Mouse (Mus musculus): ENCODE results near the gene Tle3.

Tle3 gene

DNA sequence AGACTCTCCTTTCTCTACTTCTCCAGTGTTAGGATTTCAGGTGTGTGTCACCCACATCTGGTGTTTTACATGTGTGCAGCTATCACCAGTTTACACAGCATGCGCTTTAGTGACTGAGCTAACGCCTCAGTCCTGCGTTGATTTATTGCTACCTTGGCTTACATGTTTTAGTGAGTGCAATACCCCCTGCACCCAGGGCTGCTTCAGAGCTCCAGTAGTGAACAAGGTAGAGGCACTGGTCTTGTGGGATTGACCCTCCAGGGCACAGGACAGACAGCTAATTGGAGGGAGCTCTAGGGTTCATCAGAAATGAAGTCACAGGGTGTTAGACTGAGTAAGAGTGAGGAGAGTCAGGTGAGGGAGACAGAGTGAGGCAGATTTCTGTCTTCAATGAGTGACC is 12.4 kb upstream of the Tle3 start:
- DNase-seq: no peak

DNA sequence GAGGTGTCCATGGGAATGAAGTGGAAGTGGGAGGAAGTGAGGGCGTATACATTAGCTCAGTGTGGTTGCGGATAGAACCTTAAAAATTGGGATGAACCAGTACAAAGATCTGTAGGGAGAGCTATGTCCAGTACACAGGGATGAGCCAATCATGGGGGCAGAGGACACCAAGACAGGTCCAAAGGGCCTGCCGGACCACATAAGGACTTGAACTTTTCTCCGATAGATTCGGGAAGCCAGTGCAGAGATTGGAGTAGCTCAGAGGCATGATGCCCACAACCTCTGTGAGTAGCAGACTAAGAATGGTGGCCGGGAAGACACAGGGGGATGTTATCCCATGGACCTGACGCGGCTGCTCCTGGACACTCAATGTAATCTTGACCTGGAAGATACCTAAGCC is 12.0 kb upstream of the Tle3 start:
- no peak for DNase-seq

DNA sequence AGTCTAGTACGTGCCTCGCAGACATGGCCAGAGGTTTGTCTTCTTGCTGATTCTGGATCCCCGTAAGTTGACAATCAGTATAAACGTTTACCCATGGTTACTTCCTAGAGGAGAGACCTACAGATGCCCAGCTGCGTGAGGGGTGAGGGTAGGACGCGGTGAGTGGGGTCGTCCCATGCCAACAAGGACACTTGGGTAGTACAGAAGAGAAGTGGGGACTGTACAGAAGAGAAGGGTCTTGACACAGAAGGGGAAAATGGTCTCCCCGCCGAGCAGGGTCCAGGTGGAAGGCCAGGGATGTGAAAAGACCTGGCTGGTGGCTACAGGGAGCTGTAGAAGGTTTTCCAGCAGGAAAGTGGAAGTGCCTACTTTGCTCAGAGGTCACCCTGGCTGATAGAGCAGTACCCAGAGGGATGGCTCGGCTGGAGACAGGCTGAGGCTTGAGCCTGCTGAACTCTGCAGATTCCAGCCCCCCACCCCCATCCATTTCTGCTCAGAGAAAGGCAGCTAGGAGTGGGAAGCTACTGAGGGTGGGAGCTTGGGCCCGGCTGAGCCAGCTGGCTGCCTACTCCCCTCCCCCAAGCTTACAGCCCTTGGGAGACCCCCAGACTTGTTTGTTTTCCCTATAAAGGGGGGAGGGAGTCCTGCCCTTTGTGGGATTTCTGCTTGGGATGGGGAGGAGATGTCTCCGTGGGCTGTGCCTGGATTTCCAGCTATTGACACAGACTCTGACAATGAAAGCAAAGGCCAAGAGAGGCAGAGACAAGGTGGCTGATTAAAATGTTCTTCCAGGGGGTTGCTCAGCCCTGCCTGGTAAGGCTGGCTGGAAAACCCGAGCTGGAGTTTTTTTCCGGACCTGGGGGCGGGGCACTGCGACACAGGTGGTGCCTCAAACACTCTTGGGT is 11.2 kb upstream of the Tle3 start:
- DNase-seq: peak; percentile 81

DNA sequence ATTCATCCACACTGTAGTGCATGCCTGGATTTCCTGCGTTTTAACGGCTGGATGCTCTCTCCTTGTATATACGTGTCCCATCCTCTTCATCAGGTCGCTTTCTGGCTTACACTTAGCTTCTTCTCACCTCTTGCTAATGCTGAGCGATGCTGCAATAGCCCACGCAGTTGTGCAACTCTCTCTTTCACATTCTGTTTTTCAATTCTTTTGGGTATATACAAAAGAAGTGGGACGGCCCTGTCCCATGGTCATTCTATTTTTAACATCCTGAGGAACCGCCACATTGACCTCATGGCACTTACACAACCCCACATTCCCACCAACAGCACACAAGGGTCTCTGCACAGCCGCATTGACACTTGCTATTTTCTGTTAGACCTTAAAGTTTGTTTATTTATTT is 9.0 kb upstream of the Tle3 start:
- no peak for DNase-seq

DNA sequence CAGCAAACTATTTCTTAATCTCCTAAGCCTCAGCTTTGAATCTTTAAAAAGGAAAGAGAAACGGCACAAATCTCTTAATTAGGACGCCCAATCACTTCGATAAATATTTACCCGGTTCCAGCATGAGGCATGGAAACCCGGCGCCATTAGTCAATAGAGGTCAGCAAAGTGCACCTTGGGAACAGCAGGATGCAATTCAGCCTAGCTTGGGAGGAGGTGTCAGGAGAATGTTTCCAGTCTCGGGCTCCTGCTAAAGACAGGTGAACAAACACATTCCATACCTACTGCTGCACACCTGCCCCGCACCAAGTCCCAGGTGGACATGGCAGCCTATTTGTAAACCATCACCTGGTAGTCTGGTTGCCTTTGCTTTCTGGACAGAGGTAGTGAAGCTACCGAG is 6.1 kb upstream of the Tle3 start:
- DNase-seq: no peak

DNA sequence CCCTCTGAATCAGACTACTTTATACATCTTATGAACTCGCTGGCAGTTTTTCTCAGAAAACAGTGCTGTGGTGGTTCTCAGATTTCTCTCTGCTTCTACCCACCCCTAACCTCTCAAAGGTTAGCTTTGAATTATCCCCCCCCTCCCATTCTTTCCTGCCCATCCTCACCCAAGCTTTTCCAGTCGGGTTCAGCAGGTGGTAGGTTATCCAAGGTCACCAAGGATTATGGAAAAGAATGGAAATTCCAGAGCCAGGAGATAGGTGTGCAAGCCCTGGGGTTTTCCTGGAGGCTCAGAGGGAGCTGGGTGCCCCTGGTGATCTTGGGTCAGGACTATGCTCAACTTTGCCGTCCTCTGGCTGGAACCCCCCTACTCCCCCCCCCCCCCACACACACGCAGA is 5.0 kb upstream of the Tle3 start:
- no peak for DNase-seq

DNA sequence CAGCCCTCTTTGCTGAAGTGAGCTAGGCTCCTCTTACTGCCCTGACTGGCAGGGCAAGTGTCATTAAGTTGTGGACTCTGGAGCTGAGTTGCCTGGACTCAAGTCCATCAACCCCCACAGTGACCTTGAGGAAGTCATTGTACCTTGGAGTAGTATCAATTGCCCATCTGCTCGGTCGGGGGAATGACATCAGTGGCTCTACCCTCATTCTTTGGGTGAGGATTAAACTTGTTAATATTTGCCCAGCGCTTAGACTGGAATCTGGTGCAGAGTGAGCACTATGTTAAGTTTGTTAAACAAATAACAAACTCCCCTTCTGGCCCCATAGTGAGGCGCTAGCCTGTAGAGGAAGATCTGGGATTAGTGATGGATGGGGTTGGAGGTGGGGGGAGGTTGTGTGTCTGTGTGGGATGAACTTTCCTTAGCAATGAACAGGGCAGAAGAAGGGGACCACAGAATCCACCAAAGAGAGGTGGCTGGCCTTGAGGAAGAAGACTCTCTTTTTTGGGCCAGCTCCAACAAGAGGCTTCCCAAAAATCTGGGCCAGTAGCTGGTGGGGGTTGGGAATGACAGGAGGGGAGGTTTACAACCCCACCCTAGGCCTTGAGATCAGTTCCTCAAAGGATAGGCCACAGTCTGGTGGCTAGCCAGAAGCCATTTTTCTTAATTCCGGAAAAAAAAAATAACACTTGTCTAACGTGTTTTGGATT is 4.2 kb upstream of the Tle3 start:
- DNase-seq: no peak

DNA sequence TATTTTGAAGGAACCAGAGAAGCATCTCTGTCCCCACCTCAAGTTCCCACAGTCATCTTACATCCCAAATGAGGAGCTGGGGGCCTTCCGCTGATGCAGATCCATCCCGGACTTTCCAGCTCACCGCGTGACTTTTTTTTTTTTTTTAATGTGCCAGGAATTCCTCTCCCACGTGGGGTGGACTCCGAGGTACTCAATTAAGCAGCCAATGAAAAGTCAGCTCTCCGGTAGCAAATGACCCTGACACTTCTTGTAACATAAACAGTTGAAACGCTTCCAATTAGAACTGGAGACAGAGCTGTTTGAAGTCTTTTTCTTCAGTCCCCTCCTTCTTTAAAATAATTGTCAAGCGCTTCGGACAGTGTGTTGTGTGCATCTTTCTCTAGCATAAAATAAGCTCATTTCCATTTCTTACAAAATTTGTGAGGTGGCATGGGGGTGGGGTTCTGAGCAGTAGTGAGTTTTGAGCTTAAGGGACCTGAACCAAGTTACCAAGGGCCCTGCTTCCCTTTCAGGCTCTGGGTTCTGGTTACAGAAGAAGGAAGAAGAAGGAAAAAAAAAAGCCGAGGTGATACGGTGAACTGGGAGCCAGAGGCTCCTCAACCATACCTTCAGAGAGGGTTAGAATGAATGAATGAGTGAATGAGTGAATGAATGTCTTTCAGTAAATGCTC is 3.5 kb upstream of the Tle3 start:
- DNase-seq: no peak

DNA sequence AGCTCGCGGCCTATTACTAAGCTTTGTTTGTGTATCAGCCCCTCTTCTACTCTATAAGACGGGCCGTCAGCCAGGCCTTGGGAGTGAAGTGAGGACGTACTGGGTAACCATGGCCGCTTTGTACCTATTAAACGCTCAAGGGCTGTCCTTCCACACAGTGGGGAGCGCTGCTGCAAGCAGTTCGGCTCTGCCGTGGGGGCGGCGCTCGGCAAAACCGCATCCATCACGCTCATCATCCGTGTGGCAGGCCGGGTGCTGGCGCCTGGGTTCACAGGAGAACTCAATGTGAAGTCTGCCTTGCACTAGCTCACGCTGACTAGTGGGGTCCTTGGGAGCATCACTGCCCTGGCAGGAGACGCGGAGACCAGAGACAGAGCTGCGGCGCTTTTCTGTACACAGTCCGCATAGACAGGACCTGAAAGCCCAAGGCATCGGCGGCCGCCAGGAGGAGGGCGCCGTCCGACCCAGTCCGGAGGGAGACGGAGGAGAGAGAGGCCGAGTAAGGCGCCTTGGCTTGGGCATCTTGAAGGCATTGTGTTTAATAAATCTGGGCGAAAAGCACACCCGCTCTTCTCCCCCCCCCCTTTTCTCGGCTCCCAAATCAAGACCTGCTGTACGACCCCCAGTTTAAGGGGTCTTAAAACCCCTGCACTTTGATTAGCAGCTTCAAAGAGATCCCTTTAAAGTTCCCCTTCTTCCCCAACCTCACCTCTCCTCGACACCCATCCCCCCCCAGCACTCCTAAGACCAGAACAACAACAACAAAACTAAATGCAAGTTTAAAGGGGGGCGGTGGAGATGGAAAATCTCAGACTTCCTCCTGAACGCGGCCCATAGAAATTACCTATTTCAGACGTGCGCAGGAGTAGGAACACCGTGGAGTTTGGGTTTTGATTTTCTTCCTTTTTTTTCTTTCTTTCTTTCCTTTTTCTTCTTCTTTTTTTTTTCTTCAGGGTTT is 2.6 kb upstream of the Tle3 start:
- peak; percentile 64 for DNase-seq

DNA sequence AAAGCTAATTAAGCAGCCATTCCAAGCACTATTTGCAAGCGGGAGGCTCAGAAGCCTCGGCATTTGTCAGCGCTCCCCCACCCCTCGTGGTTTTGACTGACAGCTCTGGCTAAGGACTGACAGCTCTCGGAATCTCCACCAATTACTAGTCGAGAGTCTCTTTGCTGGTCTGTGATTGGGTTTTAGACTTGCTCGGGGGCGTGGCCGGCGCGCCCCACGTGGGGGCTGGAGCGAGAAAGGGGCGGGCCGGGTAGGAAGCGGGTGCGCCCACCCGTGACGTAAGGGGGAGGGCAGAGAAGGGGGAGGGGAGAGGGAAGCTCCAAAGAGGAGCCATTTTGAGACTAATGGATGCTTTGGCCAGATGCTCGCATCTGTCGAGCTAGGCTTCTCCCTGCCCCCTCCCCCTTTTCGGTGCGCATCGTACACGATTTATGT is 1.7 kb upstream of the Tle3 start:
- peak; percentile 99 for DNase-seq

DNA sequence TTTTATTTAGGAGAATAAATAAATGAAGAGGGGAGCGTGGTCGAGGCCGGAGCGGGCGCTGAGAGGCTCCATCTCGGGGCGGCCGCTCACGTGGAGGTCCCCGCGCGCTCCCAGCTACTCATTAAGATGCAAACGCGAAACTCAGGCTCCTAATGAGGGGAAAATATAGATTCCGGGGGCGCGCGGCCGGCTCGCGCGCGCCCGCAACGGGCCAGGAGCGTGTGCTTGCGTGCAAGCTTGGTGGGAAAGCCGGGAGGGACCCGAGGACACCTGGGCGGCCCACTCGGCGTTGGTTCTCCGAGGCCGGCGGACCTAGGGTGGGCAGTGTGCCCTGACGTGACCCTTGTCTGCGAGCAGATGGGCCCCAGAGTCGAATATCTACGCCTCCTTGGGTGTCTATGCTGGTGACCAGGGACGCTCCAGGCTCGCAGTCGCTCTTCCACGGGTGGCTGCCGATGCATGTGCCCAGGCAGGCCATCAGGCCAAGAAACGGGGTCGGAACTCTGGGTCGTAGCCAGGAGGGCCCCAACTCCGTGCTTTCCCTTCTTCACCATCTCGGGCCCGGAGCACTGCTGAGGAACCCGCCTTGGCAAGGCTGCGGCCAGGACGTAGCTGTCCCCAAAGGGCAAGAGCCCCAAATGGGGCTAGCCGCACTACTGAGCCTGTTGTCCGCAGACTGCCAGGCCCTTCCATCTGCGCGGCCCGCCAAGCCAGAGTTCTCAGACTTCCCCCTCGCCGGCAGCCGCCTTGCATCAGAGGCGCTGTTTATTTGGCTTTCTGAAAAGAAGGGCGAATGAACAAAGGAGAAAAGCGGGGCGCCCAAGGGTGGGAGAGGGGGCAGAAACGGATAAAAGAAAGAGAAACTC is 1.0 kb upstream of the Tle3 start:
- DNase-seq: peak; percentile 68

DNA sequence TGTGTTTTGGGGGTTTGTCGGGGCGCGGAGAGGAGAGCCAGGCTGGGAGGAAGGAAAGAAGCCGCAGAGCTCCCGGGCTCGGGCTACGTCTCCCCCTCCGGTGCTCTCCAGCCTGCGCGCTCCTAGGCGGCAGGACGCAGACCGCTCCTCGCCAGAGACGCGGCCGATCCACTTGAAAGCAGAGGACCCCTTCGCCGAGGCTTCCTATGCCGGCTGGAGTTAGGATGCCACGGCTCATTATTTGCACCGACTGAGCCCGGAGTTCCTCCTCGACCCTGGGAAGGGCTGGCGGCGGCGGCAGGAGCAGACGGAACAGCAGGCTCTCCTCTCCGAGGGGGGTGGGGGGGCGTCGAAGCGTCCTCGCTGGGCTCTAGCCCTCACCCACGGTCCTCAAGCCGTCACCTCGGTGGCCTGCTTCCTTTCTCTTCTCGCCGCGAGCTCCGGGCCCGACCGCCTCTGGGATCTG is 377 bp downstream of the Tle3 start:
- DNase-seq: no peak

DNA sequence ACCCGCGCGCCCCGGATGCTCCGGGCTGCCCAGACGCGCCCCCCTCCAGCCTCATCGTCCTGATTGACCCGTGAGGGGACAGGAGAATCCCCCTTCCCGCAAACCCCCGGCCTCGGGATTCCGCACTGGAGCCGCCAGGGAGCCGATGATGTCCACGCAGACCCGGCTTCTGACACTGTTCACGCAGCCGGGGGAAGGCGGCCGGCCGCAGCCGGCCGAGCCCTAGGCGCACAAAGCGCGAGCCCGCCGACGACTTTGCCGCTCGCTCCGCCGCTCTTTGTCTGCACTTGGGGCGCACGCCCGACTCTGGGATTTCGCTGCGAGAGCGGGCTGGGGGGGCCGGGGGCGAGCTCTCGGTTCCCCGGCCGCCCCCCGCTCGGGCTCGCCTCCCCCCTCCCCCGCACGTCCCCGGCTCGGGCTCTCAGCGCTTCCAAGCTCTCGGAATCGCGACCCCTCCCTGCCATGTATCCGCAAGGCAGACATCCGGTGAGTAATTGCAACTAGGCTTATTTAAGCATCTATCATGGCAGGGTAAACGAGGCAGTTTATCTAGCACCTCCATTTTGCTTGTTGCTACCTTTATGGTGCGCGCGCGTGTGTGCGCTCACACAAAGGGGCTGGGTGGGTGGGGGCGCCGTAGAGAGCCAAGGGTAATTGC is 939 bp downstream of the Tle3 start:
- DNase-seq: peak; percentile 71

DNA sequence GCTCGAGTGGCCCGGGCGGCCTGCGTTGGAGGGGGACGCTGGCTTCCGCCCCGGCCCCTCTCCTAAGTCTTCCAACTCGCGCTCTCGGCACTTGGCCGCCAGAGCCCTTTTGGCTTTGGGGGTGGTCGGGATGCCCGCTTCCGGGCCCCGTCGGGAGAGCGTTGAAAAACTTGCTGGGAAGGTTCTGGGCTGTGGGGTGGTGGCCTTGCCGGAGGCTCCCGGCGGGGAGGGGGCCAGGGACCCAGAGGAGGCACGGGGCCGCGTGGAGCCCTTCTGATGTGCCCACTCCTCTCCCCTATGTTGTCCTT is 1.4 kb downstream of the Tle3 start:
- DNase-seq: peak; percentile 66

DNA sequence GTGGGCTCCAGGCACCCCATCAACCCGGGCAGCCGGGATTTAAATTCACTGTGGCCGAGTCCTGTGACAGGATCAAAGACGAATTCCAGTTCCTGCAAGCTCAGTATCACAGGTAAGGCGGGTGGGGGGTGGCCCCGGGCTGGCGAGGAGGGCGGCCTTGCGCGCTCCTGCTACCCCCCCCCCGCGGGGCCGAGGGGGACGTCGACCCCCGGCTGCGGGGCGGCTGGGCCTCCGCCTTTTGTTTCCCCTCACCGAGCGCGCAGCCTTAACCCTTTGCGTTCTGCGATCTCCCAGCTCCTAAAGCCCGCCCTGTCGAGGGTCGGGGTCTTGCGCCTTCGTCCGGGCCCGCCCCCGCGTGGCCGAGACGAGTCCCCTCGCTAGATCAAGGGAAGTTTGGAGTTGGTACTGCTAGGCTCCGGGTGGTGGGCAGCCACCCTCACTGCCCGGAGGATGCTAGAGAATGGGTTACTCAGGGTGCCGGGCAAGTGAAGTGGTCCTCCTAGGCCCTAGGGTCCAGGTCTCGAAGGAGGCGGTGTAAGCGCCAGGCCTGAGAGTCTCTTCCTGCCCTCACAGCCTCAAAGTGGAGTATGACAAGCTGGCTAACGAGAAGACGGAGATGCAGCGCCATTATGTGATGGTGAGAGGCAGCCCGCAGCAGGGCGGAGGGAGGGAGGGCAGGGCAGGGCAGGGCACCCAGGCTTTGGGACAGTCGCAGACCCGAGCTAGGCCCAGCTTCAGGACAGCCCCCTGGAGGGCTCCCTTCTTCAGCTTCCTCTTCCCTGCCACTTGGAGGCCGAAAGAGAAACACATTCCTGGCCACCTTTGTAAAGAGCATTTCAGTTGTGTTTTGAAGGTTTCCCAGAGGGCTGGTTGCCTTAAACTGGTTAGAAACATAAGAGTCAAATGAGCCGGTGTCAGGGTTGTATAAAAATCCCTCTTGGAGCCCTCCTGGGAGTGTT is 2.1 kb downstream of the Tle3 start:
- peak; percentile 66 for DNase-seq

DNA sequence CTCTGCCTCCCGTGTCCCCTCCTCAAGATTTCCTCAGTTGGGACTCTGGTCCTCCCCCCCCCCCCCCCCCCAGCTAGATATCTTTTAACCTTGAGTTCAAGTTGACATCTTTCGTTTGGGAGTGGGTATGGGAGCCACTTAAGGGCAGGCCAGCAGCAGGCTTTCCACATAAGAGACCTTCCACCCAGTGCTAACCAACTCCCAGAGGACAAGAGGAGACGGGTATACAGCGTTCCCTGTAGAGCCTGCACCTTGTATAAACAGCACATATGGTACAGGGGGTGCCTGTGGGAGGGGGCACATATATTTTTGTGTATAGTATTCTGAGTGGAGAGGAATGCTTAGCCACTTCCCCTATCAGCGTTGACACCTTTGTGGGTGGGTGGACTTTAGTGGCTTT is 2.8 kb downstream of the Tle3 start:
- DNase-seq: no peak

DNA sequence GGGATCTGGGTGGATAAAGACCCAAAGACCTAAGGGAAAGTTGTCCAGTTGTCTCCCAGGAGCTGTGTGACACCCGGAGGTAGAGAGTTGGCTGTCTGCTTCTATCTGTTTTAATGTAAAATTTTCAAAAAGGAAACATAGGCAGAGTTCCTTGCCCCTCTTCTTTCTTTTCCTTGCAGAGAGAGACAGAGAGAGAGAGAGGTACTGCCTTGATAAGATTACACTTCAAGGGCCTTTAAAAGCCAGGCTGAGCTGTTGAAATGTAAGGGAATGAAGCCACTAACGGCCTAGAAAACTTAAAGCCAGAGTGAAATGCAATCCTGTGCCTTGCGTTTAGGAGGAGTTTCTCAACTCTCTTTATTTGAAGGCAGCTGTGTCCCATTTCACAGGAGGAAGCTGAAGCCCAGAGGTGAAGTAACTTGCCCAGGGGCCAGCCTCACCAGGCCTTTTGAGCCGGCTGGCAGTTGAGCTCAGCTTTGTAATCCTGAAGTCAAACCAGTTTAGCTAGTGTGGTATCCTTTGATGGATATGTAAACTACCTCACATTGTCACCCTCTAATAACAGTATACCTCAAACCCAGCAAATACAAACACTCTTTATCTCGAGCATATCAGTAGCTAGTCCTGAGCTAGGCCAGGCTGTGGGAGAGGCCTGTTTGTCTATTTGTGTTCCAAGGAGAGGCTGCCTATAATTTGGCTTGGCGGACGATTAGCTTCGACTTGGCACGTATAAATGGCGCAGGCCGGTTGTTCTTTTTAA is 3.8 kb downstream of the Tle3 start:
- no peak for DNase-seq

DNA sequence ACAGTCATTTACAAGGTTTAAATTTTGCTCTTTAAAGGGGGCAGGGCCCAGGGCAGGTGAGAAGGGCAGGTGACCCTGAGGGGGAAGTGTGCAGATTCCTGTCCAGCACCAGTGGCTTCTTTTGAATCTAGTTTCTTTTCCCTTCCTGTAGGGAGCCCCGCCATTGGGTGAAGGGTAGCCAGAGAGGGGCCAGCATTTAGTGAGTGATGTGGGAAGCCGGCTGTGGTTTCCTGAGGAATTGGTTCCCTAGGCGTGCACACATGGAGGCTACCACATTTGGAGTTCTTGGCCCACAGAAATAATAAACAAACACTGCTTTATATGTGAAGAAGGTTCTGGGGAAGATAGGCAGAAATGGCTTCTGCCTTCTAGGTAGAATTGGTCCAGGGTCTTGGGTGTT is 4.5 kb downstream of the Tle3 start:
- DNase-seq: no peak

Measured in thymus, postnatal 14 days (tissue).